ENCODE assay signal across 8 mouse cellular contexts in genomic region chr1:64737502-64738179, GRCm38 (mm10). TPM values are rescaled to one million over a fixed set of nuclear protein-coding genes. Genes with fewer than 3 reads are reported as not detected.
A peak's percentile ranks its signal among the peaks of the same experiment; 100 is the strongest.
DNase-seq lines count a peak whose midpoint lies in the region; ATAC-seq lines count a peak whose summit lies in the region.

Fzd5 (minus strand) TSS chr1:64737751.

- ATAC-seq in megakaryocyte-erythroid progenitor cell, adult 5-6 weeks (replicated peaks; ENCODE audit: low FRiP score, low TSS enrichment, poor library complexity, severe bottlenecking) = peak; percentile 75

- intact Hi-C loops in gastrocnemius, postnatal 14 days (cut with DNase I; ENCODE audit: low total_unique reads) = loop anchor here (5.0 kb wide), 1 partner anchor 180 kb away; no protein-coding TSS in a partner anchor
- intact Hi-C loops in left cerebral cortex, postnatal 14 days (cut with DNase I) = loop anchor here (2.0 to 5.0 kb wide), 2 partner anchors 181 to 275 kb away; no protein-coding TSS in a partner anchor

- DNase-seq in adrenal gland, adult 18-20 months (ENCODE audit: low spot score in 2 of 2) = peak; percentile 94 to 97
- DNase-seq in embryo, embryonic 10 days (ENCODE audit: low spot score) = peak; percentile 94
- peak; percentile 96 for DNase-seq in gastrocnemius, postnatal 14 days
- DNase-seq in induced T-regulatory cell, adult 2 months (ENCODE audit: low read depth) = peak; percentile 93
- peak; percentile 61 to 73 for DNase-seq in left cerebral cortex, postnatal 14 days (ENCODE audit: low spot score in 2 of 2)
- peak; percentile 73 for DNase-seq in right cerebral cortex, postnatal 14 days
- peak; percentile 84 for DNase-seq in urinary bladder, postnatal 25 days (ENCODE audit: low spot score)

RNA-seq across cellular contexts. Expression of gene Fzd5, which starts in this region (rescaled TPM):
- 10 to 100 TPM; 15.9 to 20.5 TPM for total RNA-seq in adrenal gland, adult 18-20 months (2021)
- 1 to 10 TPM; 1.6 to 1.8 TPM for total RNA-seq in gastrocnemius, postnatal 14 days (2021)
- 1 to 10 TPM in 1 of 2 experiments, under 1 TPM in 1; 0.57 to 1.5 TPM for total RNA-seq in left cerebral cortex, postnatal 14 days (2021)
- 0.52 and 1.5 TPM in 2 replicates for total RNA-seq in megakaryocyte-erythroid progenitor cell, adult 5-6 weeks (2014; fragmentation: Nextera tagmentation)
- total RNA-seq in megakaryocyte-erythroid progenitor cell, adult 5-6 weeks (2017) = 2.0 and 2.6 TPM in 2 replicates

Comparison
In these comparisons a context has a peak if more than half of its experiments do, and no peak if none do; other contexts are left out.
1. Peak in every context shown above with its lines: DNase-seq and ATAC-seq.
2. RNA of gene Fzd5 (total RNA-seq): 15.9 to 20.5 TPM in adrenal gland, adult 18-20 months; 0.52 to 2.6 TPM in megakaryocyte-erythroid progenitor cell, adult 5-6 weeks, 1.6 to 1.8 TPM in gastrocnemius, postnatal 14 days and 0.57 to 1.5 TPM in left cerebral cortex, postnatal 14 days; every median in the first group is over 4 times any median in the second.